Mouse (Mus musculus) frontal cortex, adult 2 months (tissue): ENCODE data around the gene Fam229a. TPM values are rescaled to one million over a fixed set of nuclear protein-coding genes. Genes with fewer than 3 reads are reported as not detected.
A peak's percentile ranks its signal among the peaks of the same experiment; 100 is the strongest.
"Not testable (repeated sequence)": the region's sequence is repeated elsewhere in the genome, so short reads cannot be mapped to it uniquely, and the experiment has no call there.

Experiments
- DNase-seq, 2 experiments: peaks; one replicate each; pipeline ENCODE4 v3.0.0; 2022; ENCODE audit warnings: low spot score in 1 of 2; ENCODE audit errors: extremely low spot score in 1 of 2
- polyA plus RNA-seq: library from polyadenylated mRNA; depleted of rRNA; stranded (reverse); fragments of >200 nt; gene quantifications from 2 replicates; pipeline ENCODE4 v1.2.3, GENCODE M21; 2012; rRNA removed

Fam229a gene
- polyA plus RNA-seq, result 1.2 and 1.6 TPM in 2 replicates

- DNase-seq, result no peak
Observed at GRCm38 (mm10) chr4:129490972-129491880, at the start of gene Fam229a, which contains the start of gene Tssk3. Fam229a (plus strand) TSS chr4:129491190. Tssk3 (minus strand) TSS chr4:129491022.

GRCm38 (mm10) chr4:129447360-129447759 lies 43.6 kb upstream of the Fam229a start:
- DNase-seq, result no peak

- DNase-seq, result no peak
Observed at GRCm38 (mm10) chr4:129447778-129448563, 43.0 kb upstream of the Fam229a start.

- no peak for DNase-seq
Observed at GRCm38 (mm10) chr4:129448713-129449112, 42.3 kb upstream of the Fam229a start.

GRCm38 (mm10) chr4:129450851-129451250 lies 40.1 kb upstream of the Fam229a start:
- no peak for DNase-seq

GRCm38 (mm10) chr4:129451471-129452169 lies 39.4 kb upstream of the Fam229a start:
- no peak for DNase-seq

GRCm38 (mm10) chr4:129455265-129455664 lies 35.7 kb upstream of the Fam229a start:
- DNase-seq, result peak; percentile 40 to 89

GRCm38 (mm10) chr4:129456126-129456525 lies 34.9 kb upstream of the Fam229a start:
- no peak for DNase-seq

- DNase-seq, result not testable (repeated sequence)
Observed at GRCm38 (mm10) chr4:129457311-129457710, 33.7 kb upstream of the Fam229a start.

GRCm38 (mm10) chr4:129459726-129460125 lies 31.3 kb upstream of the Fam229a start:
- no peak for DNase-seq

- DNase-seq, result no peak
Observed at GRCm38 (mm10) chr4:129460827-129461182, 30.2 kb upstream of the Fam229a start.

- peak; percentile 100 for DNase-seq
Observed at GRCm38 (mm10) chr4:129461183-129461960, 29.6 kb upstream of the Fam229a start, which contains the start of gene Bsdc1. Bsdc1 (plus strand) TSS chr4:129461581.

- no peak for DNase-seq
Observed at GRCm38 (mm10) chr4:129462118-129462517, 28.9 kb upstream of the Fam229a start.

GRCm38 (mm10) chr4:129463097-129464059 lies 27.6 kb upstream of the Fam229a start:
- no peak for DNase-seq

GRCm38 (mm10) chr4:129464286-129464815 lies 26.6 kb upstream of the Fam229a start:
- no peak for DNase-seq

- no peak for DNase-seq
Observed at GRCm38 (mm10) chr4:129476047-129476446, 14.9 kb upstream of the Fam229a start.

- DNase-seq, result no peak
Observed at GRCm38 (mm10) chr4:129479863-129480262, 11.1 kb upstream of the Fam229a start.

- no peak for DNase-seq
Observed at GRCm38 (mm10) chr4:129481090-129481489, 9.9 kb upstream of the Fam229a start.

GRCm38 (mm10) chr4:129494681-129495080 lies 3.7 kb downstream of the Fam229a start:
- DNase-seq, result no peak
